Mouse (Mus musculus) heart, postnatal 4 days (tissue): ENCODE measurements around the gene Ppp3r1. TPM values are rescaled to one million over a fixed set of nuclear protein-coding genes. Genes with fewer than 3 reads are reported as not detected.
"Not testable (repeated sequence)": the region's sequence is repeated elsewhere in the genome, so short reads cannot be mapped to it uniquely, and the experiment has no call there.

Source experiments
- DNase-seq: peaks from one replicate; pipeline ENCODE4 v3.0.0; 2021
- total RNA-seq, 2 experiments: library from RNA; stranded (reverse); gene quantifications; 2 replicates each; pipeline ENCODE4 v1.2.3; 2021

Gene Ppp3r1
- total RNA-seq, 2 experiments from 2014 or later, result 78.9 to 79.6 TPM

- no peak for DNase-seq
Observed at GRCm38 (mm10) chr11:17200936-17201335, 41.9 kb downstream of the Ppp3r1 start.

DNA sequence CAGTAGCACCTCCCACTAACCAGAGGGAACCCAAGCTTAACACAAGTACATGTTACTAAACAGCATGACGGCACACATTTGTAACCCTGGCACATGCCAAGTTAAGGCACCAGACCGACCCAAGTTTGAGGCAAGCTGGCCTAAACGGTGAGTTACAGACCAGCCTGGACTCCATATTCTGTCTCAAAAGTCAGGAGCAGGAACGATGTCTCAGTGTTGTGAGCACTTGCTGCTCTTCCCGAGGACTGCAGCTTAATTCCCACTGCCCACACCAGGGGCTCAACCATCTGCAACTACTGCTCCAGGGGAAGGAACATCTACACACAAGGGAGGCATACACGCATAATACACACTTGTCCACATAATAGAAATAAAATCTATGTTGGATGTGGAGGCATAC, 43.4 kb downstream of the Ppp3r1 start:
- DNase-seq, result no peak

DNA sequence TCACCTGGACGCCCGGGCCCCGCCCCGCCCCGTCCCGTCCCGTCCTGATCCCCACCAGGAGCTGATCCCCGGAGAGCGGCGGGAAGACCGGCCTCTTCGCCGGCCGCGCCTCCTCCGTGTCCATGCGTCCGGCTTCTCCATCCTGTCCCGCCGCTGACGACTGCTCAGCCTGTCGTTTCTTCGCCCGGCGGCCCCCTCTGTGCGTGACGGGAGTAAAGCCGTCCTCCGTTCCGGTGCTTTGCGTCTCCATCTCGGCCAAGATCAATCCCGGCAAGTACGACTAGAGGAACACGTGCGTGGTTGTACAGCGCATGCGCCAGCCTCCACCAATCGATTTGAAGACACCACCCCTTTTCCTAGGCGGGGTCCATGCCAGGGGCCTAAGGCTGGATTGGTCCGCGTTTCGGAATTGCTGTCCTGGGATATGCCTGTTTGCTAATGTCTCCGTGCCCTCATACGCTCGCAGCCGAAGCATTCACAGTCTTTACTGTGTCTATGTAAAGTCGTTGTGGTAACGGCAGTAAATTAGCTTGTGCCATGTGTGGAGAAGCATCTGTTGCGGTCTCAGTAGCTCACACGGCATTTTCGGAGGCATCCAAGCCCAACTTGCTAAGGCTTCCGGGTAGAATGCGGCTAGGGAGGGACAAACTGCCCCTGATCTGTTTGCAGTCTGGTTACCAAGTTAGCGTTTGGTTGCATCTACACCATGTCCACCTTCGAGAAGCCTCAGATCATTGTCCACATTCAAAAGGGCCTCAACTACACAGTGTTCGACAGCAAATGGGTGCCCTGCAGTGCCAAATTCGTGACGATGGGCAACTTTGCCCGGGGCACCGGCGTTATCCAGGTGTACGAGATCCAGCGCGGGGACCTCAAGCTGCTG, 52.4 kb downstream of the Ppp3r1 start, which contains the start of gene Pno1:
Pno1 (minus strand) TSS at position 311 of the 883 bp plus-strand sequence.
- DNase-seq, result peak; percentile 97

- DNase-seq, result no peak
Observed at GRCm38 (mm10) chr11:17212141-17212495, 53.1 kb downstream of the Ppp3r1 start.

DNA sequence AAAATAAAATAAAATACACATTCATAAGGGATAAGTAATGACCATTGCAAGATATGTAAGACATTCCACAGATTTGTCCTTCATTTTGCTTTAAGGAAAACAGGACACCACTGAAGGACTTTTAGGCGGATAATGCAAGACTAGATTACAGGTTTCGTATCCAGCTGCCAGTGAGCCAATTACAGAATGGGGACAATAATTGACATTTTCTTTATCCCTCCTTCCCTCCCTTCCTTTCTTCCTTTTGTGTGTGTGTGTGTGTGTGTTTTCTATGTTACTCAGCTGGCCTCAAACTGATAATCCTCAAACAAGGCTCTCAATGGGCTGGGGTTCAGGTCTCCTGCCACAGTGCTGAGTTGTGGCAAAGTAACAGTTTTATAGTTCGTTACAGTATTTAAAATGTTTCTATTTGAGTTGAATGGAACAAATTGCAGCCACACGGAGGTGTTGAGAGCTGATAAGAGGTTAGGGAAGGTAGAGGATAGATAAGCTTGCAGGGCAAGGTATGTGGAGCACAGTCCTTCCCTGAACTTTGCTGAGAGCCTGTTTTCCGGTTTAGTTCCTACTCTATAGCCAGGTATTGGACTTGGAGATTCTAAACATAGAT, 53.9 kb downstream of the Ppp3r1 start:
- no peak for DNase-seq

DNA sequence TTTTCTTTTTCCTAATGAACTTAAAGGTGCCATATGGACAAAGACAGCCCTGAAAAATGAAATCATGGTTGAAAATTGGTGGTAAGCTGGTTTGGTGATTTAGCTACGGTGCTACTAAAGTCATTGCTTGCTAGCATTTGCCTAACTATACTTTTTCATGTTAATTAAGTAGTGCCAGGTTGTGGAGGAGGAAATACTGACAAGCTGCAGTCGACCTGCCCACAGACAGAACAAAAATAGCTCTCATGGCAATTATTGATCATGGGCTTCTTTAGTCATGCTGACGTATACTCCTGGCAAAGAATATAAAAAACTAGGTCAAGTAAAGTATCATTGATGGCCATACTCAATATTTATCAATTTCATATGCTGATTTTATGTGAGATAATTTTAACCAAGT, 56.4 kb downstream of the Ppp3r1 start:
- no peak for DNase-seq

DNA sequence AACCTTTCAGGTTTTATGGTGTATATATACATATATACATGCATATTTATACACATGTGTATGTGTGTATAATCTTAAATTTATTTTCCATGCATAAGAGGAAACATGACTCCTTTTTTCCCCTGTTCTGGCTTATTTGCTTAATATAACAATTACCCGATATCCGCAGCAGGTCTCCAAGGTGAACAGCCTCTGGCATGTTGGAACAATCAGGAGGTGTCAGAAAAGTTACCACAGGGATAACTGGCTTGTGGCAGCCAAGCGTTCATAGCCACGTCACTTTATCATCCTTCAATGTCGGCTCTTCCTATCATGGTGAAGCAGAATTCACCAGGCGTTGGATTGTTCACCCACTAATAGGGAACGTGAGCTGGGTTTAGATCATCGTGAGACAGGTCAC, 62.1 kb downstream of the Ppp3r1 start:
- no peak for DNase-seq

- peak; percentile 39 for DNase-seq
Observed at GRCm38 (mm10) chr11:17232792-17233191, 73.7 kb downstream of the Ppp3r1 start.

GRCm38 (mm10) chr11:17236449-17237037, 77.5 kb downstream of the Ppp3r1 start:
- DNase-seq, result no peak

DNA sequence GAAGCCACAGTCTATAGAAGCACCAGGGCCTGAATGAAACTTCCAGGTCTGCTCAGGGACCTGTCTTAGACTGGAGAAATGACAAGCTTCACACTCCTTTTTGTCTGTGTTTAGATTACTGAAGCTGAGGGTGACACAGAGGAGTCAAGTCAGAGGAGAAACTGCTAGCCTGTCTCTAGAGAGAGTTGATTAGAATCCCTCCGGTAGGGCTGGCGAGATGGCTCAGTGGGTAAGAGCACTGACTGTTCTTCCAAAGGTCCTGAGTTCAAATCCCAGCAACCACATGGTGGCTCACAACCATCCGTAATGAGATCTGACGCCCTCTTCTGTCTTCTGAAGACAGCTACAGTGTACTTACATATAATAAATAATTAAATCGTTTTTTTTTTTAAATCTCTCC, 79.5 kb downstream of the Ppp3r1 start:
- DNase-seq, result not testable (repeated sequence)

GRCm38 (mm10) chr11:17248715-17249114, 89.7 kb downstream of the Ppp3r1 start:
- no peak for DNase-seq

Other genes starting within 250 kb of the Ppp3r1 start
- 1 to 10 TPM; 2.7 to 2.9 TPM for gene Fbxo48, start 207.9 kb upstream of the Ppp3r1 start, total RNA-seq
- 1 to 10 TPM; 7.4 to 8.0 TPM for gene Cnrip1, start 107.7 kb upstream of the Ppp3r1 start, total RNA-seq
- gene Plek, start 106.9 kb upstream of the Ppp3r1 start, total RNA-seq, result 1 to 10 TPM; 2.4 to 2.6 TPM
- 1 to 10 TPM; 7.4 to 8.5 TPM for gene Wdr92, start 22.8 kb downstream of the Ppp3r1 start, total RNA-seq
- gene Pno1, start 52.3 kb downstream of the Ppp3r1 start, total RNA-seq, result 10 to 100 TPM; 33.2 to 35.8 TPM
- gene C1d, start 98.3 kb downstream of the Ppp3r1 start, total RNA-seq, result 10 to 100 TPM; 38.8 to 45.1 TPM